Mouse (Mus musculus): ENCODE results near the gene Stat3. TPM values are rescaled to one million over a fixed set of nuclear protein-coding genes. Genes with fewer than 3 reads are reported as not detected.
A peak's percentile ranks its signal among the peaks of the same experiment; 100 is the strongest.

Gene Stat3
- polyA plus RNA-seq, 1 experiment from 2014 or later, result 39.2 TPM

GRCm38 (mm10) chr11:100975241-100975640 lies 35.9 kb upstream of the Stat3 start:
- peaks cover 24% of the 10 kb centered on the region for H3K27me3 ChIP-seq (ENCODE audit: control insufficient read depth, insufficient read depth, low read depth, low read length)
- H3K36me3 ChIP-seq (ENCODE audit: control insufficient read depth, insufficient read depth), result no peaks in the 10 kb centered on the region
- no peak overlapping the region for H3K9ac ChIP-seq (ENCODE audit: low read depth, low read length)
- H3K4me1 ChIP-seq (ENCODE audit: control insufficient read depth, low read depth, low read length), result peaks cover 3% of the 10 kb centered on the region; the same call in 1 of the 2 replicates
- no peak for ATAC-seq (ENCODE audit: low read depth)
- no peak overlapping the region for H3K27ac ChIP-seq (ENCODE audit: low read length)
- H3K4me3 ChIP-seq (ENCODE audit: low read depth, low read length), result no peak overlapping the region
- H3K9me3 ChIP-seq (replicated peaks; ENCODE audit: control insufficient read depth, low read length), result no peaks in the 10 kb centered on the region
- H3K4me2 ChIP-seq (ENCODE audit: low read depth, low read length), result no peak overlapping the region
- WGBS (ENCODE audit: insufficient replicate concordance), result 58% methylated on average over 7 of the region's 7 CpGs

- no peak overlapping the region for H3K9ac ChIP-seq (ENCODE audit: low read depth, low read length)
- H3K4me2 ChIP-seq (ENCODE audit: low read depth, low read length), result no peak overlapping the region
- H3K27ac ChIP-seq (ENCODE audit: low read length), result no peak overlapping the region
- no peaks in the 10 kb centered on the region for H3K9me3 ChIP-seq (replicated peaks; ENCODE audit: control insufficient read depth, low read length)
- H3K4me3 ChIP-seq (ENCODE audit: low read depth, low read length), result no peak overlapping the region
- peaks cover 32% of the 10 kb centered on the region for H3K27me3 ChIP-seq (ENCODE audit: control insufficient read depth, insufficient read depth, low read depth, low read length)
- peaks cover 9% of the 10 kb centered on the region; the same call in 1 of the 2 replicates for H3K4me1 ChIP-seq (ENCODE audit: control insufficient read depth, low read depth, low read length)
- H3K36me3 ChIP-seq (ENCODE audit: control insufficient read depth, insufficient read depth), result no peaks in the 10 kb centered on the region
- WGBS (ENCODE audit: insufficient replicate concordance), result 62% methylated on average over 14 of the region's 14 CpGs
- ATAC-seq (ENCODE audit: low read depth), result no peak
Observed at GRCm38 (mm10) chr11:100974381-100974970, 35.1 kb upstream of the Stat3 start.

GRCm38 (mm10) chr11:100973245-100973644 lies 33.9 kb upstream of the Stat3 start:
- Histone ChIP-seq H3K27me3 (ENCODE audit: control insufficient read depth, insufficient read depth, low read depth, low read length) (peaks cover 44% of the 10 kb centered on the region), H3K4me1 (ENCODE audit: control insufficient read depth, low read depth, low read length) (peaks cover 12% of the 10 kb centered on the region), H3K4me3 (ENCODE audit: low read depth, low read length) (no peak overlapping the region), H3K9ac (ENCODE audit: low read depth, low read length) (no peak overlapping the region), H3K4me2 (ENCODE audit: low read depth, low read length) (no peak overlapping the region), H3K27ac (ENCODE audit: low read length) (no peak overlapping the region), H3K9me3 (replicated peaks; ENCODE audit: control insufficient read depth, low read length) (no peaks in the 10 kb centered on the region), H3K36me3 (ENCODE audit: control insufficient read depth, insufficient read depth) (no peaks in the 10 kb centered on the region)
- no peak for ATAC-seq (ENCODE audit: low read depth)
- 74% methylated on average over 7 of the region's 7 CpGs for WGBS (ENCODE audit: insufficient replicate concordance)

- 66% methylated on average over 10 of the region's 10 CpGs for WGBS (ENCODE audit: insufficient replicate concordance)
- Histone ChIP-seq H3K4me1 (ENCODE audit: control insufficient read depth, low read depth, low read length) (peaks cover 12% of the 10 kb centered on the region), H3K4me2 (ENCODE audit: low read depth, low read length) (no peak overlapping the region), H3K27ac (ENCODE audit: low read length) (no peak overlapping the region), H3K36me3 (ENCODE audit: control insufficient read depth, insufficient read depth) (no peaks in the 10 kb centered on the region), H3K9ac (ENCODE audit: low read depth, low read length) (no peak overlapping the region), H3K4me3 (ENCODE audit: low read depth, low read length) (no peak overlapping the region), H3K9me3 (replicated peaks; ENCODE audit: control insufficient read depth, low read length) (no peaks in the 10 kb centered on the region), H3K27me3 (ENCODE audit: control insufficient read depth, insufficient read depth, low read depth, low read length) (peaks cover 46% of the 10 kb centered on the region)
- ATAC-seq (ENCODE audit: low read depth), result no peak
Observed at GRCm38 (mm10) chr11:100971455-100971854, 32.1 kb upstream of the Stat3 start.

GRCm38 (mm10) chr11:100970557-100970937 lies 31.2 kb upstream of the Stat3 start, which contains the start of gene Cavin1:
Gene Cavin1 (minus strand): TSS chr11:100970887.
- no peaks in the 10 kb centered on the region for H3K36me3 ChIP-seq (ENCODE audit: control insufficient read depth, insufficient read depth)
- H3K9me3 ChIP-seq (replicated peaks; ENCODE audit: control insufficient read depth, low read length), result no peaks in the 10 kb centered on the region
- WGBS (ENCODE audit: insufficient replicate concordance), result 5% methylated on average over 20 of the region's 20 CpGs
- ATAC-seq (ENCODE audit: low read depth), result peak; percentile 83
- peak within 1 kb of the TSS; percentile 64 for H3K4me3 ChIP-seq (ENCODE audit: low read depth, low read length)
- peaks cover 46% of the 10 kb centered on the region for H3K27me3 ChIP-seq (ENCODE audit: control insufficient read depth, insufficient read depth, low read depth, low read length)
- peaks cover 16% of the 10 kb centered on the region for H3K4me1 ChIP-seq (ENCODE audit: control insufficient read depth, low read depth, low read length)
- H3K9ac ChIP-seq (ENCODE audit: low read depth, low read length), result peak within 1 kb of the TSS; percentile 59
- H3K4me2 ChIP-seq (ENCODE audit: low read depth, low read length), result peak within 1 kb of the TSS; percentile 74
- peak within 1 kb of the TSS; percentile 48 for H3K27ac ChIP-seq (ENCODE audit: low read length)

- Histone ChIP-seq H3K27ac (ENCODE audit: low read length) (peak overlapping the region; percentile 48), H3K27me3 (ENCODE audit: control insufficient read depth, insufficient read depth, low read depth, low read length) (peaks cover 46% of the 10 kb centered on the region)
- ATAC-seq (ENCODE audit: low read depth), result peak; percentile 44
Observed at GRCm38 (mm10) chr11:100969744-100970556, 30.6 kb upstream of the Stat3 start.

GRCm38 (mm10) chr11:100969189-100969743 lies 29.9 kb upstream of the Stat3 start:
- Histone ChIP-seq H3K4me3 (ENCODE audit: low read depth, low read length) (peak overlapping the region; percentile 64), H3K27ac (ENCODE audit: low read length) (no peak overlapping the region), H3K4me1 (ENCODE audit: control insufficient read depth, low read depth, low read length) (peaks cover 16% of the 10 kb centered on the region), H3K4me2 (ENCODE audit: low read depth, low read length) (peak overlapping the region; percentile 74), H3K36me3 (ENCODE audit: control insufficient read depth, insufficient read depth) (no peaks in the 10 kb centered on the region), H3K9ac (ENCODE audit: low read depth, low read length) (peak overlapping the region; percentile 59), H3K27me3 (ENCODE audit: control insufficient read depth, insufficient read depth, low read depth, low read length) (peaks cover 46% of the 10 kb centered on the region), H3K9me3 (replicated peaks; ENCODE audit: control insufficient read depth, low read length) (no peaks in the 10 kb centered on the region)
- 3% methylated on average over 34 of the region's 35 CpGs for WGBS (ENCODE audit: insufficient replicate concordance)
- no peak for ATAC-seq (ENCODE audit: low read depth)

More at GRCm38 (mm10) chr11:100969744-100970556, 30.6 kb upstream of the Stat3 start:
- H3K9ac ChIP-seq (ENCODE audit: low read depth, low read length), result peak overlapping the region; percentile 59
- no peaks in the 10 kb centered on the region for H3K36me3 ChIP-seq (ENCODE audit: control insufficient read depth, insufficient read depth)
- peaks cover 16% of the 10 kb centered on the region for H3K4me1 ChIP-seq (ENCODE audit: control insufficient read depth, low read depth, low read length)
- H3K9me3 ChIP-seq (replicated peaks; ENCODE audit: control insufficient read depth, low read length), result no peaks in the 10 kb centered on the region
- H3K4me3 ChIP-seq (ENCODE audit: low read depth, low read length), result peak overlapping the region; percentile 64
- peak overlapping the region; percentile 74 for H3K4me2 ChIP-seq (ENCODE audit: low read depth, low read length)
- under 1% methylated on average over 64 of the region's 65 CpGs for WGBS (ENCODE audit: insufficient replicate concordance)

- peaks cover 46% of the 10 kb centered on the region for H3K27me3 ChIP-seq (ENCODE audit: control insufficient read depth, insufficient read depth, low read depth, low read length)
- H3K9ac ChIP-seq (ENCODE audit: low read depth, low read length), result no peak overlapping the region
- no peaks in the 10 kb centered on the region for H3K9me3 ChIP-seq (replicated peaks; ENCODE audit: control insufficient read depth, low read length)
- no peak for ATAC-seq (ENCODE audit: low read depth)
- peaks cover 16% of the 10 kb centered on the region for H3K4me1 ChIP-seq (ENCODE audit: control insufficient read depth, low read depth, low read length)
- H3K4me3 ChIP-seq (ENCODE audit: low read depth, low read length), result peak overlapping the region; percentile 64
- WGBS (ENCODE audit: insufficient replicate concordance), result 69% methylated on average over 5 of the region's 5 CpGs
- H3K27ac ChIP-seq (ENCODE audit: low read length), result no peak overlapping the region
- peak overlapping the region; percentile 74; the same call in 1 of the 2 replicates for H3K4me2 ChIP-seq (ENCODE audit: low read depth, low read length)
- no peaks in the 10 kb centered on the region for H3K36me3 ChIP-seq (ENCODE audit: control insufficient read depth, insufficient read depth)
Observed at GRCm38 (mm10) chr11:100968501-100968900, 29.2 kb upstream of the Stat3 start.
